Mouse (Mus musculus): ENCODE measurements at regions not wholly inside any gene's neighbourhood (a gene's known extent, or its start where the extent isn't known, plus 50 kb on each side); places are given as distances from the start of the nearest gene placed in this dataset.
A peak's percentile ranks its signal among the peaks of the same experiment; 100 is the strongest.

DNA sequence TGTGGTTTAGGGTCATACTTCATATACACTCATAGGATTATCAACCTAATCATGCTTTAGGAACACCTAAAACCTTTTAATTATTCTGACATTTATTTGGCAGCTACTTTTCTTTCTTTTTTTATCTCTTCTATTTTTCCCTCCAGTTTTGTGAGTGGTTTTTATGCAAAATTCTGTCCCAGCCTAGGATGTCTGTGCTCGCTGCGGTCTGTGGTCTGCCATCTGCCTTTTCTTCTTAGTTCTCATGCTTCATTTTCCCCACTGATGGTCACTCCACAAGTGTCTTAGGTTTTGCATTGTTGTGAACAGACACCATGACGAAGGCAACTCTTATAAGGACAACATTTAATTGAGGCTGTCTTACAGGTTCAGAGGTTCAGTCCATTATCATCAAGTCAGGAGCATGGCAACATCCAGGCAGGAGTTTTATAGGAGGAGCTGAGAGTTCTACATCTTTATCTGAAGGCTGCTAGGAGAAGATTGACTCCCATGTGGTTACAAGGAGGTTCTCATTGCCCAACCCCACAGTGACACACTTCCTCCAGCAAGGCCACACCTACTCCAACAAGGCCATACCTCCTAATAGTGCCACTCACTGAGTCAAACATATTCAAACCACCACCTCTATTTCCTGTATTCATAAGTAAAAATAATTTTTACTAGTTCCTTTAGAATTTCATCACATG, 50.5 kb upstream of the Ufm1 start (continued):
- no peak for TF ChIP-seq CHD2 (IDR thresholded peaks at IDR 0.05; ENCODE audit: low read length)
- TF ChIP-seq BHLHE40 (IDR thresholded peaks at IDR 0.05; ENCODE audit: low read depth, low read length): peak; percentile 46
- no peak for TF ChIP-seq JUN (IDR thresholded peaks at IDR 0.05; ENCODE audit: insufficient read depth, low read depth, low read length)
- TF ChIP-seq MXI1 (IDR thresholded peaks at IDR 0.05; ENCODE audit: low read depth, low read length): peak; percentile 67; the same call in 1 of the 2 replicates
- peak; percentile 54; the same call in 1 of the 2 replicates for TF ChIP-seq MAX (IDR thresholded peaks at IDR 0.05; ENCODE audit: low read length)
- TF ChIP-seq ZC3H11A (IDR thresholded peaks at IDR 0.05; ENCODE audit: low read depth, low read length): no peak
- TF ChIP-seq CHD1 (IDR thresholded peaks at IDR 0.05; ENCODE audit: low read depth, low read length): no peak
- no peak for TF ChIP-seq ELF1 (IDR thresholded peaks at IDR 0.05; ENCODE audit: low read depth, low read length)
- peak; percentile 74 for TF ChIP-seq ETS1 (conservative IDR thresholded peaks at IDR 0.05; ENCODE audit: low read depth, low read length)
